Mouse (Mus musculus) layer of hippocampus, adult 18-20 months (tissue): ENCODE measurements at regions not wholly inside any gene's neighbourhood (a gene's known extent, or its start where the extent isn't known, plus 50 kb on each side); places are given as distances from the start of the nearest gene placed in this dataset.

Source experiments
- DNase-seq, 2 experiments: peaks; one replicate each; pipeline ENCODE4 v3.0.0; 2022; ENCODE audit warnings: low spot score in 2 of 2
- microRNA-seq, 2 experiments: library from miRNA; unstranded; fragments of <30 nt; microRNA quantifications; one replicate each; pipeline ENCODE4 v1.2.0; 2021

GRCm38 (mm10) chr3:35482296-35482695 is 271.6 kb upstream of the Atp11b start:
- peak; percentile 57 to 87 for DNase-seq

DNA sequence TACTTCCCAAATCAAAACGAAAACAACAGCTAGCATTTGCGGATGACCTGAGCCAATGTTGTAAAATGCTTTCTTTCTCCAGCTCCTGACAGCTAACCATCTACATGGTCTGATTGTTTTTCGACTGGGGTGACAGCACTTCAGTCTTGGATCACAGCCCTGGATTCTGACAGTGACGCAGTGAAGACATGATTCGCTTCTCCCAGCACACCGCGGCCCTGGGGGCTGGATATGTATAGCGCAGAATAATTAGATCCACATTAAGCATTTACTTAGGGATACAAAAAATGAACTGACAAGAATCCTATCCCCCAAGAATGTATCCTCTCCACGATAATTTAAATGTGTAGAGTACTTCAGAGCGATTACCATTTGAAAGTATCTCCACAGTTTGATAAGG is 271.1 kb upstream of the Atp11b start:
- DNase-seq: peak in 1 of 2 experiments; percentile 3

DNA sequence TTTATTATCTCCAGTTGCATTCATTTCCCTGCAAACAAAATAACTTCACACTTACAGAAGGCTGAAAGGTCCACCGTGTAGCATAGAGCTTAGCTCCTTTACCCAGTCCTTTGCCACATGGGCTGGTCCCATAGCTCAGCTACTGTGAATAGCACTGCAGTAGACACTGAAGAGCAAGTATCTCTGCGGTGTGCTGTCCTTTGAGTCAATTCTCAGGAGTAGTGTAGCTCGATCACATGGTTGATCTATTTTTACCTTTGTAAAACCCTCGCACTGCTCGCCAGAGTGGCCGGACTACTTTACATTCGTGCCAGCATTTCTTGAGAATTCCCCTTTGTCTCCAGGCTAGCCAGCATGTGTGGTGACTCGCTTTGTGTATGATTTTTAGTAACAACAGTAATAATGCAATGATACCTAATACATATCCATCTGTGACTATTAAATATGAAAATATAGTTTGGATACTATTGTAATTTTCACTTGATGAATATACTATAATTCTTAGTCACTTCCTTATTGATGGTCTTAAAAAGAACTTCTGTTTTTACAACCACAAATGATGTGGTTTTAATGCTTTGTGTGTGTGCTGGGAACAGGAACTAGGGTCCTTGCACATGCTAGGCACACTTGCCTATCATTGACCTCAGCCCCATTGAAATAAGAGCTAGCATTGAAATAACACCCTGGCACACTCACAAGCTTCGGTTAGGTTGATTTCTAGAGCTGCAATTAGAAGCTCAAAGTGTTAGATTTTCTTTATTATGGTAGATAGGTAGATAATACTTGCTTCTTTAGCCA is 257.7 kb upstream of the Atp11b start:
- no peak for DNase-seq

GRCm38 (mm10) chr3:35510314-35510713 is 243.6 kb upstream of the Atp11b start:
- DNase-seq: no peak

- no peak for DNase-seq
Measured at GRCm38 (mm10) chr3:35516517-35516916, 237.4 kb upstream of the Atp11b start.

- DNase-seq: peak in 1 of 2 experiments; percentile 10
Measured at GRCm38 (mm10) chr3:35520131-35520530, 233.8 kb upstream of the Atp11b start.

GRCm38 (mm10) chr3:35547696-35548095 is 206.2 kb upstream of the Atp11b start:
- DNase-seq: no peak

GRCm38 (mm10) chr3:35551791-35552190 is 202.1 kb upstream of the Atp11b start:
- DNase-seq: no peak

DNA sequence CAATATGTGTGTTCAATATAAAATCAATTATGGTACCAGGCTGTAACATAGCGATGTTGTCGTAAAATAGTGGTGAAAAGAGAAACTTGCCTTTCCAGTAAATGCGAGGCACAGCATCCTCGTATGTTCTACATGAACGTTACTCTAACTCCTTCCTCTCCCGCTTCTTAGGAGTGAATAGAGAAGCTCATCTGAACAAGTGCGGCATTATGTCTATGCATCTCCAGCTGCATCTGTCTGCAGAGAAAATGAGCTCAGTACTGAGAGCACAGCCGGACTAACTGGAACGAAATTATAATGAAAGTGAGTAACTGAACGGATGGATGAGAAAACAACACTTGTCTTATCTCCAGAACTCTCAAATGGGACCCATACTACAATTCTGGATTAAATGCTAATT is 193.5 kb upstream of the Atp11b start:
- DNase-seq: no peak

- peak; percentile 44 to 70 for DNase-seq
Measured at GRCm38 (mm10) chr3:35574402-35574801, 179.5 kb upstream of the Atp11b start.

Small RNAs in the stretch of these regions (microRNA-seq; reads per million reads assigned to microRNA genes)
- 0 reads per million in 2 experiments for gene Gm25442
